ENCODE assay signal across 10 mouse cellular contexts in the genomic region with DNA sequence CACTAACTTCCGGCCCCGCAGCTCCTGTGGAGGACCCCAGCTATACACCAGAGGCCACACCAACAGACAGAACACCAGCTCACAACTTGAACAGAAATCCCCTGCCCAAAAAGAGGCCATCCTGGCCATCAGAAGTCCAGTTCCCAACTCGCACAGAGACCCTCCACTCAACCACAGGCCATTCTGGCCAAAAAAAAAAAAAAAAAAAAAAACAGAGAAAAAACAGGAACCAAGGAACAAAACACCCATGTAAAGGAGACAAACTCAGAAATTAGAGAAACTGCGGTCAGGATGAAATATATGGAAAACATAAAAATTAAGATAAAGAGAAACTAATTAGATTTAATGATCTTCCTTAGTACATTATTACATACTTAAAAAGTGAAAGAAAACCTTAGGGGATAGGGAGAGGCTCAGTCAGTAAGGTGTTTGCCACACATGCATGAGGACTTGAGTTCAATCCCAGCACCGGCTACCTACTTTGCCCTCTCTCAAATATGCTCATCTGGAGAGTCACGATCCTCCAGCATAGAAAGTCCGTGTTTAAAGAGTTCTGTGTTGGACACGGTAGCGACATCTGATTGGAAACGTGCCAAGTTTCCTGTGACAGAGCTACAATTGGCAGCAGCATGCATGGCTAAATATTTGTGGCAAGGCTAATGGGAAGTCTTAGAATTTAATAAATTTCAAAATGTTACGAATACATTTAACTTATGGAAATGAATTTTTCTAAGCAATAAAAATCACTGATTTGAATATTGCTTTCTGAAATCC. TPM values are rescaled to one million over a fixed set of nuclear protein-coding genes. Genes with fewer than 3 reads are reported as not detected.
A peak's percentile ranks its signal among the peaks of the same experiment; 100 is the strongest.
DNase-seq lines count a peak whose midpoint lies in the region; ATAC-seq and TF ChIP-seq lines count a peak whose summit lies in the region.
"Had no signal": no experiment of that assay in that cellular context is flagged by ENCODE, and none has a peak within 500 bp of the region (broad histone marks: within the 10 kb centered on the region; RNA-seq: fewer than 3 reads in every experiment).

No protein-coding gene starts in this region.

- no peak for ATAC-seq in heart, embryonic 12.5 days (ENCODE audit: insufficient number of reproducible peaks, low FRiP score)
- no peak for ATAC-seq in midbrain, postnatal 0 days (ENCODE audit: low FRiP score)
- no peak for ATAC-seq in midbrain, embryonic 15.5 days (replicated peaks)

- no peak overlapping the region for H3K4me3 ChIP-seq in heart, embryonic 12.5 days
- no peak overlapping the region for H3K4me3 ChIP-seq in heart, embryonic 10.5 days
- H3K4me3 ChIP-seq in midbrain, postnatal 0 days (ENCODE audit: low read depth, low read length): no peak overlapping the region
- H3K4me3 ChIP-seq in midbrain, embryonic 15.5 days: no peak overlapping the region
- H3K4me3 ChIP-seq: erythroblast, embryonic 14.5 days; hindbrain, embryonic 13.5 days; midbrain, embryonic 12.5 days had no signal

- no peaks in the 10 kb centered on the region for H3K36me3 ChIP-seq in heart, embryonic 12.5 days
- no peaks in the 10 kb centered on the region for H3K36me3 ChIP-seq in heart, embryonic 10.5 days
- no peaks in the 10 kb centered on the region for H3K36me3 ChIP-seq in midbrain, postnatal 0 days (ENCODE audit: insufficient read depth, low read length)
- no peaks in the 10 kb centered on the region for H3K36me3 ChIP-seq in midbrain, embryonic 15.5 days (replicated peaks)
- H3K36me3 ChIP-seq: hindbrain, embryonic 13.5 days; midbrain, embryonic 12.5 days had no signal

- H3K27me3 ChIP-seq in heart, embryonic 12.5 days (replicated peaks): no peaks in the 10 kb centered on the region
- no peaks in the 10 kb centered on the region for H3K27me3 ChIP-seq in heart, embryonic 10.5 days (ENCODE audit: insufficient read depth, poor library complexity, severe bottlenecking)
- no peaks in the 10 kb centered on the region for H3K27me3 ChIP-seq in midbrain, postnatal 0 days (ENCODE audit: insufficient read depth, low read length)
- H3K27me3 ChIP-seq in midbrain, embryonic 15.5 days (replicated peaks): no peaks in the 10 kb centered on the region
- H3K27me3 ChIP-seq: hindbrain, embryonic 13.5 days; midbrain, embryonic 12.5 days had no signal

- TF ChIP-seq CTCF in midbrain, postnatal 0 days (IDR thresholded peaks at IDR 0.05): no peak

- H3K9me3 ChIP-seq in heart, embryonic 12.5 days (replicated peaks): no peaks in the 10 kb centered on the region
- no peaks in the 10 kb centered on the region for H3K9me3 ChIP-seq in heart, embryonic 10.5 days
- H3K9me3 ChIP-seq in midbrain, postnatal 0 days (ENCODE audit: low read length): no peaks in the 10 kb centered on the region
- H3K9me3 ChIP-seq in midbrain, embryonic 15.5 days: no peaks in the 10 kb centered on the region
- H3K9me3 ChIP-seq: hindbrain, embryonic 13.5 days; midbrain, embryonic 12.5 days had no signal

- no peak overlapping the region for H3K27ac ChIP-seq in heart, embryonic 12.5 days (ENCODE audit: poor library complexity, severe bottlenecking)
- H3K27ac ChIP-seq in heart, embryonic 10.5 days: no peak overlapping the region
- H3K27ac ChIP-seq in midbrain, postnatal 0 days (ENCODE audit: low read depth, low read length): no peak overlapping the region
- H3K27ac ChIP-seq in midbrain, embryonic 15.5 days: no peak overlapping the region
- H3K27ac ChIP-seq: hindbrain, embryonic 13.5 days; midbrain, embryonic 12.5 days had no signal

- 52% methylated on average over 11 of the region's 11 CpGs for WGBS in heart, embryonic 12.5 days
- 68% methylated on average over 11 of the region's 11 CpGs for WGBS in heart, embryonic 10.5 days
- 61% methylated on average over 11 of the region's 11 CpGs for WGBS in midbrain, postnatal 0 days
- 68% methylated on average over 11 of the region's 11 CpGs for WGBS in midbrain, embryonic 15.5 days

- H3K4me1 ChIP-seq in heart, embryonic 12.5 days (replicated peaks): peaks cover 11% of the 10 kb centered on the region; the same call in 1 of the 2 replicates
- no peaks in the 10 kb centered on the region for H3K4me1 ChIP-seq in heart, embryonic 10.5 days
- H3K4me1 ChIP-seq in midbrain, postnatal 0 days (ENCODE audit: insufficient read depth, low read length): no peaks in the 10 kb centered on the region
- 0 out of 2 replicates have a peak, but pooled peaks cover 3% of the 10 kb centered on the region for H3K4me1 ChIP-seq in midbrain, embryonic 15.5 days
- H3K4me1 ChIP-seq: hindbrain, embryonic 13.5 days; midbrain, embryonic 12.5 days had no signal

- DNase-seq in heart, embryonic 10.5 days (ENCODE audit: low spot score): no peak
- peak; percentile 70 for DNase-seq in midbrain, postnatal 0 days (ENCODE audit: low spot score)
- DNase-seq in heart, postnatal 10 days: peak; percentile 29 to 34
- no peak for DNase-seq in right cerebral cortex, adult 2 months (ENCODE audit: low spot score in 2 of 2)
- no peak for DNase-seq in B cell, adult 2 months

- intact Hi-C loops in heart, postnatal 10 days (cut with DNase I): no loop called here

- H3K4me2 ChIP-seq in heart, embryonic 12.5 days: peak overlapping the region; percentile 19; the same call in 1 of the 2 replicates
- no peak overlapping the region for H3K4me2 ChIP-seq in midbrain, postnatal 0 days (ENCODE audit: low read depth, low read length, poor library complexity, severe bottlenecking)
- no peak overlapping the region for H3K4me2 ChIP-seq in midbrain, embryonic 15.5 days
- H3K4me2 ChIP-seq: hindbrain, embryonic 13.5 days; midbrain, embryonic 12.5 days had no signal

- no peak overlapping the region for H3K9ac ChIP-seq in heart, embryonic 12.5 days
- H3K9ac ChIP-seq in midbrain, postnatal 0 days (replicated peaks; ENCODE audit: low read length, poor library complexity, severe bottlenecking): no peak overlapping the region
- H3K9ac ChIP-seq in midbrain, embryonic 15.5 days: no peak overlapping the region
- H3K9ac ChIP-seq: hindbrain, embryonic 13.5 days; midbrain, embryonic 12.5 days had no signal

RNA-seq across cellular contexts. Expression of a gene that starts 51.9 kb away (rescaled TPM):
- polyA plus RNA-seq in heart, embryonic 12.5 days (2016; fragmentation: Nextera tagmentation; extraction: Ambion mirVana): 16.2 and 16.3 TPM in 2 replicates
- 4.2 and 6.6 TPM in 2 replicates for polyA plus RNA-seq in heart, embryonic 10.5 days (2016; fragmentation: Nextera tagmentation; extraction: Ambion mirVana)
- 6.0 and 11.6 TPM in 2 replicates for total RNA-seq in midbrain, postnatal 0 days (2014; rRNA removed)
- polyA plus RNA-seq in midbrain, postnatal 0 days (2015; fragmentation: Nextera tagmentation; extraction: Ambion mirVana): 1.7 and 3.3 TPM in 2 replicates
- 3.1 and 3.2 TPM in 2 replicates for polyA plus RNA-seq in midbrain, embryonic 15.5 days (2015; fragmentation: Nextera tagmentation; extraction: Ambion mirVana)
- total RNA-seq in heart, postnatal 10 days (2021): 10 to 100 TPM; 43.1 to 50.5 TPM
- polyA plus RNA-seq: erythroblast, embryonic 14.5 days had no signal

Comparison
In these comparisons a context has a peak if more than half of its experiments do, and no peak if none do; other contexts are left out.
1. DNase-seq: peak in midbrain, postnatal 0 days (single experiment) and heart, postnatal 10 days (2 of 2); none in heart, embryonic 10.5 days (single experiment), right cerebral cortex, adult 2 months (0 of 2) and B cell, adult 2 months (0 of 2).